Mouse (Mus musculus): ENCODE measurements at regions not wholly inside any gene's neighbourhood (a gene's known extent, or its start where the extent isn't known, plus 50 kb on each side); places are given as distances from the start of the nearest gene placed in this dataset.

- TF ChIP-seq CTCF (IDR thresholded peaks at IDR 0.05; ENCODE audit: borderline replicate concordance, extremely low read depth, insufficient read depth, insufficient read length) (no peak), POLR2A (IDR thresholded peaks at IDR 0.05; ENCODE audit: borderline replicate concordance, extremely low read depth, insufficient read depth, insufficient read length, poor library complexity, severe bottlenecking) (no peak)
Measured at GRCm38 (mm10) chr13:44449216-44449830, 280.0 kb upstream of the Jarid2 start.

All from brain, embryonic 14.5 days (tissue).